Mouse (Mus musculus) thymus, adult 2 months (tissue): ENCODE data around the gene Tst. TPM values are rescaled to one million over a fixed set of nuclear protein-coding genes. Genes with fewer than 3 reads are reported as not detected.

Experiments used
- DNase-seq: peaks from one replicate; pipeline ENCODE4 v3.0.0; 2021
- H3K27ac ChIP-seq: fragments of 200-500 bp; 2 replicates; pipeline ENCODE4 v1.5.1; 2012; ENCODE audit warnings: low read length, control low read depth; ENCODE audit not compliant: control insufficient read depth, insufficient read depth
- H3K27me3 ChIP-seq: fragments of 200-500 bp; 2 replicates; pipeline ENCODE4 v1.6.1; 2012; ENCODE audit warnings: mild to moderate bottlenecking, low read length, moderate library complexity, mixed read lengths; ENCODE audit not compliant: control insufficient read depth, insufficient read depth
- H3K36me3 ChIP-seq: fragments of 200-500 bp; 2 replicates; pipeline ENCODE4 v1.6.1; 2012; ENCODE audit warnings: mild to moderate bottlenecking, low read length, moderate library complexity; ENCODE audit not compliant: control insufficient read depth, insufficient read depth
- H3K4me1 ChIP-seq: fragments of 200-500 bp; replicated peaks from 2 replicates; pipeline ENCODE4 v1.6.1; 2012; ENCODE audit warnings: low read length; ENCODE audit not compliant: control insufficient read depth, insufficient read depth
- H3K4me3 ChIP-seq: fragments of 200-500 bp; 2 replicates; pipeline ENCODE4 v1.5.1; 2012; ENCODE audit warnings: mild to moderate bottlenecking, low read length, control low read depth, moderate library complexity; ENCODE audit not compliant: control insufficient read depth, insufficient read depth
- CTCF ChIP-seq: fragments of 200-500 bp; IDR thresholded peaks from 2 replicates; pipeline ENCODE4 v1.5.1; 2012; ENCODE audit warnings: mild to moderate bottlenecking, control low read depth, low read length, moderate library complexity, borderline replicate concordance; ENCODE audit not compliant: control insufficient read depth, poor library complexity, insufficient read depth; ENCODE audit errors: extremely low read depth
- POLR2A ChIP-seq: fragments of 200-500 bp; IDR thresholded peaks from 2 replicates; pipeline ENCODE4 v1.6.1; 2012; ENCODE audit warnings: mild to moderate bottlenecking, low read length, control low read depth, moderate library complexity; ENCODE audit not compliant: control insufficient read depth, poor library complexity, insufficient read depth; ENCODE audit errors: extremely low read depth
- WGBS: fragments of 180-500 bp; shearing (Covaris S2); methylation state at CpG from one replicate; pipeline ENCODE4 v1.1.7; 2018; 5-methylcytosine and 5-hydroxymethylcytosine counted together
- polyA plus RNA-seq: library from polyadenylated mRNA; depleted of rRNA; stranded (reverse); fragments of >200 nt; gene quantifications from 2 replicates; pipeline ENCODE4 v1.2.3, GENCODE M21; 2012

Gene Tst
- polyA plus RNA-seq, 1 experiment, result 58.0 TPM

GRCm38 (mm10) chr15:78422046-78422956, 16.6 kb upstream of the Tst start:
- Histone ChIP-seq H3K4me3 (no peak overlapping the region), H3K27ac (no peak overlapping the region), H3K36me3 (no peaks in the 10 kb centered on the region), H3K4me1 (peaks cover 5% of the 10 kb centered on the region), H3K27me3 (no peaks in the 10 kb centered on the region)
- WGBS, result 21% methylated on average over 16 of the region's 16 CpGs
- peak; percentile 89 for DNase-seq
- no peak for TF ChIP-seq POLR2A
- peak; percentile 95 for TF ChIP-seq CTCF

DNA sequence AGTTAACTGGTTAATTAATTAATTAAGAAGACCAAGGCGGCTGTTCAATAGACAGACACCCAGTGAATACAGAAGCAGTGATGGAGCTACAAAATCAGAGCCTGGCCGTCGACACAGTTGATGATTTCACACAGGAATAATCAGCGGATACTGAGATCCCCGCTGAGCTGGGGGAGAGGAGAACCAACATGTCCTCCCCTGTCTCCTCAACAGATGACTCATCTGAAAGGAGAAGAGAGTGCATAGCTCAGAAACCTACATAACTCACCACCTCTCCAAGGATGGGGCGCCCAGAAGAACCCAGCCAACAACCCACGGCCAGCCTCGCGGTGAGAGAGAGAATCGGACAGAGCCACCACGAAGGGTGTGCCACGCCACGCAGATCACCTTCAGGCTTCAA, 14.7 kb upstream of the Tst start:
- no peak for TF ChIP-seq CTCF
- TF ChIP-seq POLR2A, result no peak
- Histone ChIP-seq H3K27ac (no peak overlapping the region), H3K36me3 (no peaks in the 10 kb centered on the region), H3K27me3 (no peaks in the 10 kb centered on the region), H3K4me3 (no peak overlapping the region), H3K4me1 (peaks cover 5% of the 10 kb centered on the region)
- 59% methylated on average over 13 of the region's 13 CpGs for WGBS
- no peak for DNase-seq

GRCm38 (mm10) chr15:78416937-78417336, 11.2 kb upstream of the Tst start:
- DNase-seq, result no peak
- Histone ChIP-seq H3K36me3 (no peaks in the 10 kb centered on the region), H3K27me3 (no peaks in the 10 kb centered on the region), H3K27ac (no peak overlapping the region), H3K4me1 (no peaks in the 10 kb centered on the region), H3K4me3 (no peak overlapping the region)
- no peak for TF ChIP-seq POLR2A
- TF ChIP-seq CTCF, result no peak
- 89% methylated on average over 4 of the region's 4 CpGs for WGBS

DNA sequence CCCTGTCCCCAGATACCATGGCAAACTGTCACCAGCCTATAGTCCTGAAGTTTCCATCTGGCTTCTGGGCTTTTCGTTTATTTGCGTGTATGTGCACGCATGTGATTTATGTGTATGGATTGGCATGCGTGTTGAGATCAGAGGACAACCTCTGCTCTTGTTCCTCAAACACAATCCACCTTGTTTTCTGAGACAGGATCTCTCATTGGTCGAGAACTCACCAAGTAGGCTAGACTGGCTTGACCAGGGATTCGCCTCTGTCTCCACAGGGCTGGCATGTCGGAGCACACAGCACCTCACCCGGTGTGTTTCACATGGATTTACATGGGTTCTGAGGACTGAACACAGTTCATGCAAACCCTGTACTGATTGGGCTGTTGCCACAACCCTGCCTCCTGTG, 8.4 kb upstream of the Tst start:
- Histone ChIP-seq H3K4me1 (no peaks in the 10 kb centered on the region), H3K36me3 (no peaks in the 10 kb centered on the region), H3K27ac (no peak overlapping the region), H3K27me3 (no peaks in the 10 kb centered on the region), H3K4me3 (no peak overlapping the region)
- TF ChIP-seq POLR2A (no peak), CTCF (no peak)
- 96% methylated on average over 8 of the region's 8 CpGs for whole genome bisulfite sequencing
- no peak for DNase-seq

GRCm38 (mm10) chr15:78413719-78414117, 8.0 kb upstream of the Tst start:
- Histone ChIP-seq H3K36me3 (no peaks in the 10 kb centered on the region), H3K4me3 (no peak overlapping the region), H3K27ac (no peak overlapping the region), H3K4me1 (no peaks in the 10 kb centered on the region), H3K27me3 (no peaks in the 10 kb centered on the region)
- TF ChIP-seq POLR2A (no peak), CTCF (no peak)
- no peak for DNase-seq
- WGBS, result 76% methylated on average over 1 of the region's 1 CpGs

GRCm38 (mm10) chr15:78413083-78413718, 7.5 kb upstream of the Tst start:
- 89% methylated on average over 14 of the region's 14 CpGs for WGBS

More at GRCm38 (mm10) chr15:78413083-78413718, 7.5 kb upstream of the Tst start:
- Histone ChIP-seq H3K4me3 (no peak overlapping the region), H3K27ac (no peak overlapping the region), H3K27me3 (no peaks in the 10 kb centered on the region), H3K4me1 (no peaks in the 10 kb centered on the region), H3K36me3 (no peaks in the 10 kb centered on the region)
- no peak for TF ChIP-seq CTCF
- no peak for TF ChIP-seq POLR2A
- no peak for DNase-seq
